Mouse (Mus musculus) liver, adult 2 months (tissue): ENCODE measurements at regions not wholly inside any gene's neighbourhood (a gene's known extent, or its start where the extent isn't known, plus 50 kb on each side); places are given as distances from the start of the nearest gene placed in this dataset.

Experiments used
- CTCF ChIP-seq: fragments of 200-500 bp; IDR thresholded peaks from 2 replicates; pipeline ENCODE4 v1.5.1; 2011; ENCODE audit warnings: low read depth, low read length, control low read depth
- POLR2A ChIP-seq: fragments of 200-500 bp; IDR thresholded peaks from 2 replicates; pipeline ENCODE4 v1.6.1; 2011; ENCODE audit warnings: low read length, control low read depth; ENCODE audit not compliant: insufficient read depth; ENCODE audit errors: extremely low read depth

GRCm38 (mm10) chr19:26547522-26547921 lies 57.3 kb upstream of the Smarca2 start:
- TF ChIP-seq CTCF (no peak), POLR2A (no peak)
